Mouse (Mus musculus): Measurements from ENCODE around the gene Lrmda. TPM values are rescaled to one million over a fixed set of nuclear protein-coding genes. Genes with fewer than 3 reads are reported as not detected.
"Not testable (repeated sequence)": the region's sequence is repeated elsewhere in the genome, so short reads cannot be mapped to it uniquely, and the experiment has no call there.

The Lrmda gene
- polyA plus RNA-seq, 1 experiment = not detected

GRCm38 (mm10) chr14:22783211-22784161 lies 764.0 kb downstream of the Lrmda start:
- TF ChIP-seq CTCF (IDR thresholded peaks at IDR 0.05; ENCODE audit: borderline replicate concordance, insufficient read depth, low read length) (no peak), POLR2A (IDR thresholded peaks at IDR 0.05; ENCODE audit: low read depth, low read length) (no peak)
- Histone ChIP-seq H3K4me3 (ENCODE audit: insufficient read depth, low read length) (no peak overlapping the region), H3K27ac (ENCODE audit: insufficient read depth, low read length) (no peak overlapping the region), H3K4me1 (ENCODE audit: control insufficient read depth, insufficient read depth, low read length) (0 out of 2 replicates have a peak, but pooled peaks cover 3% of the 10 kb centered on the region)

GRCm38 (mm10) chr14:22800020-22800419 lies 780.5 kb downstream of the Lrmda start:
- Histone ChIP-seq H3K4me1 (ENCODE audit: control insufficient read depth, insufficient read depth, low read length) (no peaks in the 10 kb centered on the region), H3K4me3 (ENCODE audit: insufficient read depth, low read length) (no peak overlapping the region), H3K27ac (ENCODE audit: insufficient read depth, low read length) (no peak overlapping the region)
- TF ChIP-seq POLR2A (IDR thresholded peaks at IDR 0.05; ENCODE audit: low read depth, low read length) (no peak), CTCF (IDR thresholded peaks at IDR 0.05; ENCODE audit: borderline replicate concordance, insufficient read depth, low read length) (no peak)

DNA sequence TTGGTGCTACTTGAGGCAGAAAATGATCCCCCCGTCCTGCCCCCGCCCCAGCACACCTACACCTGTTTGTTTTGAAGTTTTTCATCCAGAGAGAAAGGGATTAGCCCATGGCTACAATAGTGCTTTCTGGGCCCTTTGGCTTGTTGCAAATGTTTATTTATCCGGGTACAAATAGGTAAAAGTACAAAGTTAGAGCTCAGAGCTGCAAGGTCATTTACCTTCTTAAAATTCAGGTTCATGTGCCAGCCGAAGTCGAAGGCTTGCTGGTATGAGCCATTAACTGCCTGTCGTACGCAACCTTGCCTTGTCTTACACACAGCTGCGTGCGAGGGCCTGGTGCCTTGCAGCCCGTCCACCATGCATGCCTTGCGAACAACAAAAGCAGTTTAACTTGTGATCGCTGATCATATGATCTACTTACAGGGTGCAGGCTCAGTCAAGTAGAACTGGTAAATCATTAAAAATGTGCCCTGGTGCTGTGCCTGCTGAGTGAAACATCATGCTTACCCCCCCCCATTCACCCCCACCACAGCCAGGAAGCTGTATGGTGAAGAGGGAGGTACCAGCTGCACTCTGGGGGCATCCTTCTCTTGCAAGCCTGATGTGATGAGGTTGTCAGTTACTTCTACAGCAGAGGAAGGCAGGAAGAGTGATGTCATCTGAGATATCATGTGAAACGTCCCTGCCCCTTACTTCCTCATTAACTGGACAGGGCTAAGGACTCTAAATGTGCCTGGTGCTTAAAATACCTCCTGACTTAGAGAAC lies 781.5 kb downstream of the Lrmda start:
- TF ChIP-seq CTCF (IDR thresholded peaks at IDR 0.05; ENCODE audit: borderline replicate concordance, insufficient read depth, low read length) (no peak), POLR2A (IDR thresholded peaks at IDR 0.05; ENCODE audit: low read depth, low read length) (no peak)
- H3K4me3 ChIP-seq (ENCODE audit: insufficient read depth, low read length) = no peak overlapping the region
- no peaks in the 10 kb centered on the region for H3K4me1 ChIP-seq (ENCODE audit: control insufficient read depth, insufficient read depth, low read length)
- H3K27ac ChIP-seq (ENCODE audit: insufficient read depth, low read length) = no peak overlapping the region

- not testable (repeated sequence) for H3K27ac ChIP-seq (ENCODE audit: insufficient read depth, low read length); H3K4me3 ChIP-seq (ENCODE audit: insufficient read depth, low read length)
Observed at GRCm38 (mm10) chr14:22801714-22802113, 782.2 kb downstream of the Lrmda start.

DNA sequence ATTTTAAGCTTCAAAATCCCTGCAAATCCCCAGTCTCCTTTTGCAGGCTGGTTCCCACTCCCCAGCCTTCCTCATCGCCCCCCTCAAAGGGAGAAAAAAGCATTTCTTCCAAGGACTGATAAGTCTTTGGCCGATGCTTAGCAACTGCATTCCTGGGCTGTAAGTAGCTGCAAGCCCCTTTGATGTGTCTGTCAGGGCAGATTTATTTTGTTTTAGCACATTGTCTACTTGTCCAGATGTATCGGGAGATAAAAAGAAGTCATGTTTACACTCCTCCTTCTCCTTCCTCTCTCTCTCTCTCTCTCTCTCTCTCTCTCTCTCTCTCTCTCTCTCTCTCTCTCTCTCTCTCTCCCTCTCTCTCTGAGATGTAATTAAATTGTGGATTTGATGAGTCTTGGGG lies 787.8 kb downstream of the Lrmda start:
- TF ChIP-seq CTCF (IDR thresholded peaks at IDR 0.05; ENCODE audit: borderline replicate concordance, insufficient read depth, low read length) (no peak), POLR2A (IDR thresholded peaks at IDR 0.05; ENCODE audit: low read depth, low read length) (no peak)
- H3K4me1 ChIP-seq (ENCODE audit: control insufficient read depth, insufficient read depth, low read length) = no peaks in the 10 kb centered on the region
- no peak overlapping the region for H3K4me3 ChIP-seq (ENCODE audit: insufficient read depth, low read length)
- no peak overlapping the region for H3K27ac ChIP-seq (ENCODE audit: insufficient read depth, low read length)

More at GRCm38 (mm10) chr14:22801714-22802113, 782.2 kb downstream of the Lrmda start:
- not testable (repeated sequence) for H3K4me1 ChIP-seq (ENCODE audit: control insufficient read depth, insufficient read depth, low read length)

- peak; percentile 78; the same call in 1 of the 2 replicates for TF ChIP-seq CTCF (IDR thresholded peaks at IDR 0.05; ENCODE audit: borderline replicate concordance, insufficient read depth, low read length)
- no peak for TF ChIP-seq POLR2A (IDR thresholded peaks at IDR 0.05; ENCODE audit: low read depth, low read length)
- no peak overlapping the region for H3K27ac ChIP-seq (ENCODE audit: insufficient read depth, low read length)
- no peak overlapping the region for H3K4me3 ChIP-seq (ENCODE audit: insufficient read depth, low read length)
- H3K4me1 ChIP-seq (ENCODE audit: control insufficient read depth, insufficient read depth, low read length) = no peaks in the 10 kb centered on the region
Observed at GRCm38 (mm10) chr14:22807726-22808594, 788.4 kb downstream of the Lrmda start.

DNA sequence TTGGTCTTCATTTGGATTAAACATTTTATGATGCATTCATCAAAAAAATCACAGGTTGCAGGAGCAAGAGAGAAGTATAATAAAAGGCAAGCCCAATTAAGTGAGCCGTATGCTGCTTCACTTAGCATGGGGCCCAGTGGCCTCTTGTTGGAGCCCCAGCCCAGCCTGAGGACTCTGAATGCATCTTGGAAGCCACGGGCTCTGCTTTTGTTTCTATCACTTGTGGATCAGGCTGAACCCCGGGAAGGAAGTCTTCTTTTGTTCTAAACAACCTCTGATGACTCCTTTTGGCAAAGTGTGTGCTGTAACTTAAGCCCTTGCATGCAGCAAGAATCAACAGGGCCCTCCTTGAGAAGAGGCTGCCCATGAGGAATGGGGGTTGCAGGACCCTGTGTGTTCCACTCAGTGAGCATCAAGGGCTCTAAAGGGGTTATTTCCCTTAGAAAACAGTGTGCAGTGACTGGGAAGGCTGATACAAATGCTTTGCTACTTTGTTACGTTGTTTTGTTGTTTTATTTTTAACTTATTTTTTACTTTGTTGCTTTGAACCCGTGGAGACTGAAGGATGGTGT lies 789.2 kb downstream of the Lrmda start:
- Histone ChIP-seq H3K27ac (ENCODE audit: insufficient read depth, low read length) (0 out of 2 replicates have a peak overlapping the region, but pooled peaks have one; percentile 1), H3K4me3 (ENCODE audit: insufficient read depth, low read length) (no peak overlapping the region), H3K4me1 (ENCODE audit: control insufficient read depth, insufficient read depth, low read length) (no peaks in the 10 kb centered on the region; the same call in 1 of the 2 replicates)
- TF ChIP-seq CTCF (IDR thresholded peaks at IDR 0.05; ENCODE audit: borderline replicate concordance, insufficient read depth, low read length) (no peak), POLR2A (IDR thresholded peaks at IDR 0.05; ENCODE audit: low read depth, low read length) (no peak)

GRCm38 (mm10) chr14:22809229-22809628 lies 789.7 kb downstream of the Lrmda start:
- TF ChIP-seq CTCF (IDR thresholded peaks at IDR 0.05; ENCODE audit: borderline replicate concordance, insufficient read depth, low read length) = no peak
- TF ChIP-seq POLR2A (IDR thresholded peaks at IDR 0.05; ENCODE audit: low read depth, low read length) = no peak
- Histone ChIP-seq H3K27ac (ENCODE audit: insufficient read depth, low read length) (no peak overlapping the region; the same call in 1 of the 2 replicates), H3K4me1 (ENCODE audit: control insufficient read depth, insufficient read depth, low read length) (no peaks in the 10 kb centered on the region; the same call in 1 of the 2 replicates), H3K4me3 (ENCODE audit: insufficient read depth, low read length) (no peak overlapping the region)

DNA sequence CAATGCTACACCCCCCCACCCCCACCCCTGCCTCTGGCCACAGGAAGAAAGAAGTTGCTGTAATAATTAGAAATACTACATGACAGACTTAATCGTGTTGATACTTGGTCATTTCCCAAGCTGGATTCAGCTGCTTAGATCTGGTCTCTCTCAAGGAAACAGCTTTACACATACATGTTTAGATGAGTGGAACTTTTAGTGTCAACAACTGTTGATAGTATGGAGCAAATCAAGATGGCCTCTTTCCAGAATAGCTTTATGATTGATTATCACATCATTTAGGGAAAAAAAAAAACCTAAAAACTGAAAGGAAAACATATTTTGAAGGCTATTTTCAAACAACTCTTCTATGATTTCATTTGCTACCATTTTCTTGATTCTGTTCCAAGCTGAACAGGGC lies 791.0 kb downstream of the Lrmda start:
- Histone ChIP-seq H3K27ac (ENCODE audit: insufficient read depth, low read length) (no peak overlapping the region), H3K4me1 (ENCODE audit: control insufficient read depth, insufficient read depth, low read length) (peaks cover 8% of the 10 kb centered on the region), H3K4me3 (ENCODE audit: insufficient read depth, low read length) (no peak overlapping the region)
- TF ChIP-seq CTCF (IDR thresholded peaks at IDR 0.05; ENCODE audit: borderline replicate concordance, insufficient read depth, low read length) (no peak), POLR2A (IDR thresholded peaks at IDR 0.05; ENCODE audit: low read depth, low read length) (no peak)
